Mouse (Mus musculus) CH12.LX (cell line): ENCODE measurements around the gene Grb10. TPM values are rescaled to one million over a fixed set of nuclear protein-coding genes. Genes with fewer than 3 reads are reported as not detected.

ENCODE experiments used
- DNase-seq: peaks from one replicate; pipeline ENCODE4 v3.0.0-alpha.2; 2013; ENCODE audit errors: extremely low read depth
- H3K27ac ChIP-seq: 2 replicates; pipeline ENCODE4 v1.5.1; 2012; ENCODE audit warnings: low read depth, mild to moderate bottlenecking, control low read depth, moderate library complexity; ENCODE audit not compliant: insufficient read depth
- H3K27me3 ChIP-seq: replicated peaks from 2 replicates; pipeline ENCODE3; 2012; ENCODE audit warnings: inconsistent platforms
- H3K36me3 ChIP-seq, 2 experiments: replicated peaks in 1 of 2; 2 replicates each; pipeline versions ENCODE3 to v1.6.1; 2012; ENCODE audit warnings: inconsistent platforms in 1 of 2, low read length in 1 of 2, mild to moderate bottlenecking in 1 of 2, mixed read lengths in 1 of 2, moderate library complexity in 1 of 2; ENCODE audit not compliant: control insufficient read depth in 1 of 2, insufficient read depth in 1 of 2
- H3K4me1 ChIP-seq, 2 experiments: 2 replicates each; pipeline ENCODE4 v1.6.1; 2012; ENCODE audit warnings: inconsistent platforms in 1 of 2, moderate library complexity in 1 of 2; ENCODE audit not compliant: insufficient read depth in 2 of 2, control insufficient read depth in 1 of 2
- H3K4me2 ChIP-seq: 2 replicates; pipeline ENCODE4 v1.6.1; 2012; ENCODE audit warnings: low read depth, mild to moderate bottlenecking, control low read depth; ENCODE audit not compliant: poor library complexity, insufficient read depth, severe bottlenecking
- H3K4me3 ChIP-seq, 3 experiments: fragments of 150-350 bp in 1 of 3; sonication (generic) in 1 of 3; replicated peaks in 1 of 3; 2 replicates each; pipeline versions ENCODE3 to v1.5.1; 2011 to 2012; ENCODE audit warnings: low read depth in 2 of 3, low read length in 2 of 3, mild to moderate bottlenecking in 2 of 3, moderate library complexity in 2 of 3, control low read depth in 1 of 3, improper control_type of control experiment in 1 of 3, inconsistent platforms in 1 of 3, mixed read lengths in 1 of 3; ENCODE audit not compliant: poor library complexity in 1 of 3
- H3K79me2 ChIP-seq: replicated peaks from 2 replicates; pipeline ENCODE4 v1.6.1; 2012; ENCODE audit warnings: mild to moderate bottlenecking, moderate library complexity; ENCODE audit not compliant: control insufficient read depth, poor library complexity, insufficient read depth, severe bottlenecking; ENCODE audit errors: extremely low read depth
- H3K9ac ChIP-seq: 2 replicates; pipeline ENCODE4 v1.6.1; 2012; ENCODE audit warnings: low read depth, mild to moderate bottlenecking, control low read depth, moderate library complexity; ENCODE audit not compliant: insufficient read depth
- H3K9me3 ChIP-seq: replicated peaks from 2 replicates; pipeline ENCODE3; 2012; ENCODE audit warnings: low read length, inconsistent platforms, mixed read lengths
- BHLHE40 ChIP-seq: IDR thresholded peaks from 2 replicates; pipeline ENCODE4 v1.6.1; 2011; ENCODE audit warnings: mild to moderate bottlenecking, low read depth, low read length, improper control_type of control experiment
- CHD1 ChIP-seq: IDR thresholded peaks from 2 replicates; pipeline ENCODE4 v1.6.1; 2012; ENCODE audit warnings: low read depth, low read length, improper control_type of control experiment, inconsistent platforms
- CTCF ChIP-seq, 2 experiments: IDR thresholded peaks in 1 of 2; conservative IDR thresholded peaks in 1 of 2; 2 replicates each; pipeline ENCODE4 v1.5.1; 2011 to 2012; ENCODE audit warnings: low read depth in 2 of 2, low read length in 2 of 2, improper control_type of control experiment in 1 of 2, inconsistent platforms in 1 of 2, mild to moderate bottlenecking in 1 of 2, moderate library complexity in 1 of 2
- E2F4 ChIP-seq: IDR thresholded peaks from 2 replicates; pipeline ENCODE4 v1.6.1; 2011; ENCODE audit warnings: low read depth, low read length, improper control_type of control experiment; ENCODE audit not compliant: insufficient replicate concordance
- EP300 ChIP-seq: IDR thresholded peaks from 2 replicates; pipeline ENCODE4 v1.6.1; 2011; ENCODE audit warnings: low read length, improper control_type of control experiment
- ETS1 ChIP-seq: conservative IDR thresholded peaks from 2 replicates; pipeline ENCODE4 v1.6.1; 2012; ENCODE audit warnings: low read depth, mild to moderate bottlenecking, inconsistent platforms, low read length, improper control_type of control experiment, moderate library complexity
- JUN ChIP-seq: IDR thresholded peaks from 2 replicates; pipeline ENCODE4 v1.6.1; 2011; ENCODE audit warnings: low read depth, mild to moderate bottlenecking, low read length, improper control_type of control experiment, moderate library complexity; ENCODE audit not compliant: insufficient read depth
- JUND ChIP-seq: conservative IDR thresholded peaks from 2 replicates; pipeline ENCODE4 v1.6.1; 2011; ENCODE audit warnings: low read depth, low read length, improper control_type of control experiment
- KAT2A ChIP-seq: IDR thresholded peaks from 2 replicates; pipeline ENCODE4 v1.6.1; 2012; ENCODE audit warnings: low read length, improper control_type of control experiment, inconsistent platforms; ENCODE audit not compliant: insufficient replicate concordance
- MAFK ChIP-seq: IDR thresholded peaks from 2 replicates; pipeline ENCODE4 v1.6.1; 2011; ENCODE audit warnings: low read length, improper control_type of control experiment; ENCODE audit not compliant: insufficient replicate concordance
- MEF2A ChIP-seq: IDR thresholded peaks from 2 replicates; pipeline ENCODE4 v1.6.1; 2014; ENCODE audit warnings: low read depth, mild to moderate bottlenecking, inconsistent platforms, low read length, improper control_type of control experiment, borderline replicate concordance
- MXI1 ChIP-seq: IDR thresholded peaks from 2 replicates; pipeline ENCODE4 v1.6.1; 2011; ENCODE audit warnings: mild to moderate bottlenecking, low read depth, low read length, improper control_type of control experiment
- MYC ChIP-seq: IDR thresholded peaks from 2 replicates; pipeline ENCODE4 v1.6.1; 2011; ENCODE audit warnings: low read depth, mild to moderate bottlenecking, improper control_type of control experiment, low read length
- NRF1 ChIP-seq: IDR thresholded peaks from 2 replicates; pipeline ENCODE4 v1.6.1; 2014; ENCODE audit warnings: low read depth, mild to moderate bottlenecking, inconsistent platforms, low read length, improper control_type of control experiment, moderate library complexity
- PAX5 ChIP-seq: IDR thresholded peaks from 2 replicates; pipeline ENCODE4 v1.6.1; 2012; ENCODE audit warnings: low read length, inconsistent platforms, mixed read lengths
- POLR2A ChIP-seq: IDR thresholded peaks from 2 replicates; pipeline ENCODE4 v1.6.1; 2011; ENCODE audit warnings: low read depth, mild to moderate bottlenecking, improper control_type of control experiment, low read length
- POLR2AphosphoS2 ChIP-seq: IDR thresholded peaks from 2 replicates; pipeline ENCODE4 v1.6.1; 2011; ENCODE audit warnings: low read depth, low read length, improper control_type of control experiment
- SIN3A ChIP-seq: IDR thresholded peaks from 2 replicates; pipeline ENCODE4 v1.6.1; 2012; ENCODE audit warnings: low read length, improper control_type of control experiment, inconsistent platforms
- SMC3 ChIP-seq: IDR thresholded peaks from 2 replicates; pipeline ENCODE4 v1.6.1; 2011; ENCODE audit warnings: low read depth, low read length, improper control_type of control experiment
- TBP ChIP-seq: conservative IDR thresholded peaks from 2 replicates; pipeline ENCODE4 v1.6.1; 2011; ENCODE audit warnings: low read depth, low read length, improper control_type of control experiment
- UBTF ChIP-seq: IDR thresholded peaks from 2 replicates; pipeline ENCODE4 v1.6.1; 2012; ENCODE audit warnings: low read depth, mild to moderate bottlenecking, inconsistent platforms, low read length, improper control_type of control experiment, moderate library complexity
- ZC3H11A ChIP-seq: IDR thresholded peaks from 2 replicates; pipeline ENCODE4 v1.6.1; 2012; ENCODE audit warnings: low read depth, mild to moderate bottlenecking, inconsistent platforms, low read length, improper control_type of control experiment
- ZMIZ1 ChIP-seq: IDR thresholded peaks from 2 replicates; pipeline ENCODE4 v1.6.1; 2012; ENCODE audit warnings: low read depth, mild to moderate bottlenecking, inconsistent platforms, low read length, improper control_type of control experiment
- dilution Hi-C: fragments of 300-500 bp; cut with MboI; formaldehyde crosslinking; loops from 2 replicates; pipeline ENCODE4 v1.14.3; 2020; ENCODE audit warnings: low sequenced_read_pairs; ENCODE audit not compliant: extremely low pct_unique_long_range_greater_than_20kb, extremely low pct_ligation_motif_present
- in situ Hi-C: fragments of 300-500 bp; cut with MboI; formaldehyde crosslinking; loops from 3 replicates; pipeline ENCODE4 v1.14.3; 2019; ENCODE audit warnings: low sequenced_read_pairs, low pct_ligation_motif_present, low pct_unique_long_range_greater_than_20kb, mixed read lengths
- polyA plus RNA-seq: library from polyadenylated mRNA; unstranded; fragments of >175 nt; gene quantifications from 2 replicates; pipeline ENCODE4 v1.2.1, GENCODE M21; 2012; ENCODE audit warnings: low read depth; ENCODE audit not compliant: insufficient read length
- total RNA-seq, 2 experiments: library from RNA; depleted of rRNA; stranded (reverse); fragments of 300-350 nt in 1 of 2; fragments of >200 nt in 1 of 2; gene quantifications; 2 replicates each; pipeline ENCODE4 v1.2.3; 2012 to 2014

The Grb10 gene
- total and polyA plus RNA-seq, 3 experiments, result 38.4 to 189 (median 137) TPM

DNA sequence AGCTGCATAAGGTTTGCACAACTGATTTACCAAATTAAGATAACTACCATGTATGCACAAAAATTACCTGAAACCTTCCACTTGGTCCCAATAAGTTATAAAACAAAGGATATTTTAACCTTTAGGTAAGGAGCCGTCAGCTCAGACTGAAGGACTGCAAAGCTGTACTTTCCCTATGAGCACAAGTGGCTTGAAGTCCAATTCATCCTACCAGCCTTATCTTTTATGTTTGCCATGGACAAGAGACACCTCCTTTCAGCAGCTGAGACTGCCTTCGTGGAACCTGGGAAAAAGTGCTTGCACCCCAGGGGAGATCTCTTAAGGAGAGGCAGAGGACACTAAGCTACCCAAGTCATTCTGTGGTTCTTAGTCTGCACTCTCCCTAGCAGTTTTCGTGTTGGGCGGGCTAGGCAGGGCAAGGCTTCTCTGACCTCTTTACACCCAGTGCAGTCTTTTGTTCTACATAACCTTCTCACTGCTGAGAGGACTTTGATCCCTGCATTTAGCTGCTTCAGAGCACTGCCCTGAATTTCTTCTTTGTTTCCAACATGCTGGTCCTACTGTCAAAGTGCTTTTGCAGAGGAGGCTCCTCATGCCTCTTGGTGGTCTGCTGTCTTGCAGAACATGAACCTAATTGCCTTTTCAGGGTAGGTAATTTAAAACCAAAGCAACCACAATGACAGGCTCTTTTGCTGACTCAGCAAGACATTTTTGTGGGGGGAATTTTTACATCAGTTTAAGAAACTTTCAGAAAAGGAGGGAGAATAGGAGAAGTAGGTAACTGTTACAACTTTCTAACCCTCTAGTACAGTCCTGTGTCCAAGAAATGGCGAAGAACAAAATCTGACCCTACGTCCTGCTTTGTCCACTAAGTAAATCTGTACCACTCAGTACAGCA is 95.9 kb downstream of the Grb10 start:
- no peak for DNase-seq

DNA sequence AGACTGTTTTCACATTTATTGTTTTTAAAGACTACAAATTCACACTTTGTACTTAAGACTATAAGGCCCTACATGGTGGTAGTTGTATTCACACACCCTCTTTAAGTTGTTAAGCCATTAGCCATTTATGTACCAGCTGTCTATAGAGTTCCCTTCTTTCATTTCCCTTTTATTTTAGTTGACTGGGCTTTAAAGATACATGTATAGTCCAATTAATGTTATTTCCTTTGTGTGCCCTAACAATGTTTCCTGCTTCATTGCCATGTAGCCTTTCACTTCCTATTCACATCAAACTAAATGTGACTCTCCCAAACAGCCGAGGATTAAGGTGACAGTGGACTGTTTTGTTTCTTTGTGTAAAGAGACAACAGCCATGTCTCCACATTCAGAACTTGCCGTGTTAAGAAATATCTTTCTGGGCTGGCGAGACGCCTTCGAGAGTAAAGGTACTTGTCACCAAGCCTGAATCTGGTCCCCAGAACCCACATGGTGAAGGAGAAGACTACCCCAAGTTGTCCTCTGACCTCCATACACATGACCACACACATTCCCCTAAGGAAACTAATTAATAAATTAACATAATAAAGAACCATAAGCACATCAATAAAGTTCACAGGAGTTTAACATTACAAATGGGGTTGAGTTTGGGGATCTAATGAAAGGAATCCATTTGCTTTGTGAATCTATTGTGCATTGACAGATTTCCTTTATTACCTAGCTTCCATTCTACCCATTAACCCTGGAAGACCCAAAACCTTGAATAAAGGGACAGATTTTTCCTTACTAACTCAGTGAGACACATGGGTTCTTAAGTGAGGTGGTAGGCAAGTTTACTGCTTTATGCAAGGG is 97.4 kb downstream of the Grb10 start:
- Histone ChIP-seq H3K27ac (peak overlapping the region; percentile 95), H3K36me3 (peaks cover 28 to 76% of the 10 kb centered on the region in 2 experiments), H3K4me2 (peak overlapping the region; percentile 30; the same call in 1 of the 2 replicates), H3K9ac (peak overlapping the region; percentile 60), H3K4me1 (peaks cover 36 to 79% of the 10 kb centered on the region in 2 experiments), H3K9me3 (no peaks in the 10 kb centered on the region), H3K79me2 (no peaks in the 10 kb centered on the region; the same call in 1 of the 2 replicates), H3K27me3 (no peaks in the 10 kb centered on the region), H3K4me3 (peak overlapping the region in 1 of 3 experiments; percentile 52)
- dilution Hi-C loops (no loop called here), in situ Hi-C loops (loop anchor here (10.0 kb wide), 1 partner anchor 396 kb away; no protein-coding TSS in a partner anchor)
- TF ChIP-seq ZMIZ1, result peak; percentile 30; the same call in 1 of the 2 replicates
- no peak for TF ChIP-seq ZC3H11A
- TF ChIP-seq CHD1, result 0 out of 2 replicates have a peak, but pooled peaks have one; percentile 19
- TF ChIP-seq SIN3A, result 0 out of 2 replicates have a peak, but pooled peaks have one; percentile 32
- TF ChIP-seq EP300, result peak; percentile 44; the same call in 1 of the 2 replicates
- DNase-seq, result no peak

More for the DNA sequence above, 95.9 kb downstream of the Grb10 start:
- peak overlapping the region; percentile 60 for H3K9ac ChIP-seq
- H3K4me2 ChIP-seq, result peak overlapping the region; percentile 56
- peak overlapping the region in 1 of 3 experiments; percentile 52 for H3K4me3 ChIP-seq
- peaks cover 3% of the 10 kb centered on the region for H3K79me2 ChIP-seq
- peaks cover 18 to 76% of the 10 kb centered on the region in 2 experiments for H3K36me3 ChIP-seq
- dilution Hi-C loops (no loop called here), in situ Hi-C loops (loop anchor here (10.0 kb wide), 1 partner anchor 398 kb away; no protein-coding TSS in a partner anchor)
- TF ChIP-seq MXI1 (peak; percentile 29; the same call in 1 of the 2 replicates), POLR2A (peak; percentile 15), PAX5 (no peak), UBTF (no peak), MAFK (peak; percentile 100), JUN (0 out of 2 replicates have a peak, but pooled peaks have one; percentile 24), SMC3 (no peak), SIN3A (0 out of 2 replicates have a peak, but pooled peaks have one; percentile 60), JUND (no peak), ETS1 (peak; percentile 86), MEF2A (peak; percentile 69; the same call in 1 of the 2 replicates), KAT2A (no peak), TBP (no peak; the same call in 1 of the 2 replicates), E2F4 (no peak), BHLHE40 (peak; percentile 29; the same call in 1 of the 2 replicates), EP300 (0 out of 2 replicates have a peak, but pooled peaks have one; percentile 56), POLR2AphosphoS2 (peak; percentile 39; the same call in 1 of the 2 replicates), NRF1 (no peak), CTCF (conservative IDR thresholded peaks at IDR 0.05 in 1 of 2, IDR thresholded peaks at IDR 0.05 in 1 of 2; ENCODE audit: low read depth in 2 of 2, low read length in 2 of 2) (no peak), ZMIZ1 (peak; percentile 75; the same call in 1 of the 2 replicates), MYC (peak; percentile 54; the same call in 1 of the 2 replicates)
- no peaks in the 10 kb centered on the region for H3K9me3 ChIP-seq
- H3K27me3 ChIP-seq, result no peaks in the 10 kb centered on the region
- peaks cover 45 to 94% of the 10 kb centered on the region in 2 experiments for H3K4me1 ChIP-seq
- H3K27ac ChIP-seq, result peak overlapping the region; percentile 96
